ENCODE assay signal across 8 mouse cellular contexts in genomic region chr10:78605080-78605479, GRCm38 (mm10). TPM values are rescaled to one million over a fixed set of nuclear protein-coding genes. Genes with fewer than 3 reads are reported as not detected.
A peak's percentile ranks its signal among the peaks of the same experiment; 100 is the strongest.
DNase-seq lines count a peak whose midpoint lies in the region; ATAC-seq and TF ChIP-seq lines count a peak whose summit lies in the region.
"Had no signal": no experiment of that assay in that cellular context is flagged by ENCODE, and none has a peak within 500 bp of the region (broad histone marks: within the 10 kb centered on the region; RNA-seq: fewer than 3 reads in every experiment).

No protein-coding gene starts in this region.

- no peak overlapping the region for H3K27ac ChIP-seq in kidney, embryonic 16.5 days (ENCODE audit: low read length)

- 0 out of 2 replicates have a peak, but pooled peaks have one; percentile 24 for TF ChIP-seq CTCF in E14TG2a.4 (conservative IDR thresholded peaks at IDR 0.05; ENCODE audit: low read length)
- peak; percentile 47; the same call in 1 of the 2 replicates for TF ChIP-seq CTCF in brain, embryonic 14.5 days (IDR thresholded peaks at IDR 0.05; ENCODE audit: borderline replicate concordance, extremely low read depth, insufficient read depth, insufficient read length)

- H3K4me2 ChIP-seq in kidney, embryonic 16.5 days (replicated peaks; ENCODE audit: low read depth, low read length) = no peak overlapping the region

- H3K4me3 ChIP-seq in kidney, embryonic 16.5 days (ENCODE audit: low read length) = no peak overlapping the region
- no peak overlapping the region for H3K4me3 ChIP-seq in E14TG2a.4 (replicated peaks; ENCODE audit: low read length)

- peak; percentile 57 for DNase-seq in kidney, adult 18-20 months
- peak; percentile 63 for DNase-seq in brain, embryonic 14.5 days (ENCODE audit: low read depth)
- DNase-seq in urinary bladder, postnatal 25 days (ENCODE audit: low spot score) = no peak

- no peak for TF ChIP-seq POLR2A in brain, embryonic 14.5 days (IDR thresholded peaks at IDR 0.05; ENCODE audit: borderline replicate concordance, extremely low read depth, insufficient read depth, insufficient read length, poor library complexity, severe bottlenecking)

- no peaks in the 10 kb centered on the region for H3K9me3 ChIP-seq in kidney, embryonic 16.5 days (ENCODE audit: low read length)
- H3K9me3 ChIP-seq in E14TG2a.4 (ENCODE audit: low read length) = no peaks in the 10 kb centered on the region

- 56% methylated on average over 3 of the region's 3 CpGs for WGBS in kidney, embryonic 16.5 days

- no peaks in the 10 kb centered on the region for H3K36me3 ChIP-seq in kidney, embryonic 16.5 days (ENCODE audit: insufficient read depth, low read length)
- no peaks in the 10 kb centered on the region for H3K36me3 ChIP-seq in E14TG2a.4 (ENCODE audit: insufficient read depth, low read length)

- H3K4me1 ChIP-seq in kidney, embryonic 16.5 days (ENCODE audit: insufficient read depth, low read length) = no peaks in the 10 kb centered on the region
- H3K4me1 ChIP-seq in E14TG2a.4 (replicated peaks; ENCODE audit: low read depth, low read length) = no peaks in the 10 kb centered on the region

- H3K27me3 ChIP-seq in kidney, embryonic 16.5 days (ENCODE audit: insufficient read depth, low read length) = no peaks in the 10 kb centered on the region
- H3K27me3 ChIP-seq in E14TG2a.4 (ENCODE audit: insufficient read depth, low read length) = no peaks in the 10 kb centered on the region; the same call in 1 of the 2 replicates

- ATAC-seq in kidney, embryonic 16.5 days (ENCODE audit: low FRiP score, low TSS enrichment) = no peak
- ATAC-seq in inflammation-experienced regulatory T-cells, adult 6 months = peak; percentile 89
- ATAC-seq in megakaryocyte-erythroid progenitor cell, adult 5-6 weeks (replicated peaks; ENCODE audit: low FRiP score, low TSS enrichment, poor library complexity, severe bottlenecking) = peak; percentile 74; the same call in 1 of the 2 replicates

- H3K9ac ChIP-seq in kidney, embryonic 16.5 days (replicated peaks; ENCODE audit: low read length) = no peak overlapping the region

RNA-seq across cellular contexts. Expression of gene Olfr1357, which starts 12.8 kb away (rescaled TPM):
- polyA plus RNA-seq in kidney, embryonic 16.5 days (2015; fragmentation: Nextera tagmentation; extraction: Ambion mirVana) = not detected in 2 replicates
- not detected in 2 replicates for polyA plus RNA-seq in brain, embryonic 14.5 days (2012; rRNA removed)
- polyA plus RNA-seq in inflammation-experienced regulatory T-cells, adult 6 months (2017; shearing (Covaris generic)) = not detected
- not detected in 2 replicates for total RNA-seq in megakaryocyte-erythroid progenitor cell, adult 5-6 weeks (2014; fragmentation: Nextera tagmentation)
- total RNA-seq in megakaryocyte-erythroid progenitor cell, adult 5-6 weeks (2017) = not detected in 2 replicates
- polyA plus RNA-seq: liver, embryonic 16.5 days had no signal

RNA-seq across cellular contexts. Expression of gene Syde1, which starts 13.3 kb away (rescaled TPM):
- polyA plus RNA-seq in kidney, embryonic 16.5 days (2015; fragmentation: Nextera tagmentation; extraction: Ambion mirVana) = 18.1 and 20.4 TPM in 2 replicates
- 9.1 and 9.5 TPM in 2 replicates for polyA plus RNA-seq in brain, embryonic 14.5 days (2012; rRNA removed)
- under 1 TPM in 2 of 3 experiments, not detected in 1; 0.60 to 0.83 TPM for polyA plus RNA-seq in inflammation-experienced regulatory T-cells, adult 6 months (2017; shearing (Covaris generic))
- 0.32 TPM in 1 of 2 replicates, not detected in the other for total RNA-seq in megakaryocyte-erythroid progenitor cell, adult 5-6 weeks (2014; fragmentation: Nextera tagmentation)
- not detected in 2 replicates for total RNA-seq in megakaryocyte-erythroid progenitor cell, adult 5-6 weeks (2017)

RNA-seq across cellular contexts. Expression of gene Ilvbl, which starts 30.9 kb away (rescaled TPM):
- 62.7 and 67.2 TPM in 2 replicates for polyA plus RNA-seq in kidney, embryonic 16.5 days (2015; fragmentation: Nextera tagmentation; extraction: Ambion mirVana)
- polyA plus RNA-seq in brain, embryonic 14.5 days (2012; rRNA removed) = 44.6 and 45.2 TPM in 2 replicates
- 10 to 100 TPM; 52.8 to 69.0 (median 58.9) TPM for polyA plus RNA-seq in inflammation-experienced regulatory T-cells, adult 6 months (2017; shearing (Covaris generic))
- 64.4 and 85.5 TPM in 2 replicates for total RNA-seq in megakaryocyte-erythroid progenitor cell, adult 5-6 weeks (2014; fragmentation: Nextera tagmentation)
- 10.2 and 38.3 TPM in 2 replicates for total RNA-seq in megakaryocyte-erythroid progenitor cell, adult 5-6 weeks (2017)
